Mouse (Mus musculus) CH12.LX (cell line): ENCODE data around the gene Abhd12.

Experiments
- CTCF ChIP-seq, 2 experiments: IDR thresholded peaks in 1 of 2; conservative IDR thresholded peaks in 1 of 2; 2 replicates each; pipeline ENCODE4 v1.5.1; 2011 to 2012; ENCODE audit warnings: low read depth in 2 of 2, low read length in 2 of 2, improper control_type of control experiment in 1 of 2, inconsistent platforms in 1 of 2, mild to moderate bottlenecking in 1 of 2, moderate library complexity in 1 of 2
- GABPA ChIP-seq: IDR thresholded peaks from 2 replicates; pipeline ENCODE4 v1.6.1; 2012; ENCODE audit warnings: low read depth, low read length, improper control_type of control experiment, inconsistent platforms; ENCODE audit not compliant: insufficient replicate concordance
- MAFK ChIP-seq: IDR thresholded peaks from 2 replicates; pipeline ENCODE4 v1.6.1; 2011; ENCODE audit warnings: low read length, improper control_type of control experiment; ENCODE audit not compliant: insufficient replicate concordance
- MAX ChIP-seq: IDR thresholded peaks from 2 replicates; pipeline ENCODE4 v1.6.1; 2011; ENCODE audit warnings: low read length, improper control_type of control experiment
- MXI1 ChIP-seq: IDR thresholded peaks from 2 replicates; pipeline ENCODE4 v1.6.1; 2011; ENCODE audit warnings: mild to moderate bottlenecking, low read depth, low read length, improper control_type of control experiment
- POLR2A ChIP-seq: IDR thresholded peaks from 2 replicates; pipeline ENCODE4 v1.6.1; 2011; ENCODE audit warnings: low read depth, mild to moderate bottlenecking, improper control_type of control experiment, low read length
- POLR2AphosphoS2 ChIP-seq: IDR thresholded peaks from 2 replicates; pipeline ENCODE4 v1.6.1; 2011; ENCODE audit warnings: low read depth, low read length, improper control_type of control experiment
- ZNF384 ChIP-seq: IDR thresholded peaks from 2 replicates; pipeline ENCODE4 v1.6.1; 2012; ENCODE audit warnings: low read depth, low read length, improper control_type of control experiment, inconsistent platforms

DNA sequence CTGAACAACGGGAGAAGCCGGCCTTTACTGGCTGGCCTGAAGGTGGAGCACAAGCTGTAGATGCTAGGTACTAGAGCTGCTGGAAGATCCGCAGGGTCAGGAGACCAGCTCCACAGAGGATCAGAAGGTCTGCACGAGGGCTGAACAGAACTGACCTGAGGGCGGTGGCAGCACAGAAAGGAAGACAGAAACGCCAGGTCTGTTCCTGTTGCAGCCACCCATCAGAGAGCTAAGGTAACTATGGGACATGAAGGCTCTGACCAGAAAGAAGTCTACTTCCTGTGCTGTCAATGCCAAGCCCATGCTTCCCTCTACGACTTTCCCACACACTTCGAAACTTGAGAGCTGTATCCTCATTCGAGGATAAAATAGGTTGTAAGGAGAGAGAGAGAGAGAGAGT is 53.3 kb downstream of the Abhd12 start:
- TF ChIP-seq MAFK (no peak), CTCF (conservative IDR thresholded peaks at IDR 0.05 in 1 of 2, IDR thresholded peaks at IDR 0.05 in 1 of 2; ENCODE audit: low read depth in 2 of 2, low read length in 2 of 2) (peak in 1 of 2 experiments; percentile 24; a peak in 2 of 4 replicates), ZNF384 (no peak), POLR2A (no peak), MAX (no peak), MXI1 (no peak), POLR2AphosphoS2 (no peak), GABPA (no peak)
